Mouse (Mus musculus) embryonic fibroblast, embryonic 13.5 days (primary cell): ENCODE results near the gene Slc7a15.

Source experiments
- CTCF ChIP-seq: IDR thresholded peaks from 2 replicates; pipeline ENCODE4 v1.5.1; 2011; ENCODE audit warnings: mild to moderate bottlenecking, control low read depth, low read length, moderate library complexity, borderline replicate concordance; ENCODE audit not compliant: insufficient read depth
- POLR2A ChIP-seq: IDR thresholded peaks from 2 replicates; pipeline ENCODE4 v1.6.1; 2011; ENCODE audit warnings: low read depth, mild to moderate bottlenecking, control low read depth, low read length, moderate library complexity

GRCm38 (mm10) chr12:8489098-8489497 lies 109.8 kb downstream of the Slc7a15 start:
- no peak for TF ChIP-seq POLR2A
- no peak for TF ChIP-seq CTCF
